Mouse (Mus musculus) left cerebral cortex, adult 18-20 months (tissue): ENCODE data around the gene Dhx9. TPM values are rescaled to one million over a fixed set of nuclear protein-coding genes. Genes with fewer than 3 reads are reported as not detected.
"Not testable (repeated sequence)": the region's sequence is repeated elsewhere in the genome, so short reads cannot be mapped to it uniquely, and the experiment has no call there.

Source experiments
- DNase-seq, 2 experiments: peaks; one replicate each; pipeline ENCODE4 v3.0.0; 2021 to 2022; ENCODE audit warnings: low spot score in 2 of 2, mixed read lengths in 1 of 2
- long read RNA-seq, 2 experiments: library from polyadenylated mRNA; stranded (forward); transcript quantifications; one replicate each; pipeline ENCODE4 v2.0.0; 2021
- total RNA-seq, 2 experiments: library from RNA; stranded (reverse); gene quantifications; 2 replicates each; pipeline ENCODE4 v1.2.3; 2021

Gene Dhx9
- 10 to 100 TPM; 96.1 to 99.8 TPM for total RNA-seq
- long read RNA-seq, experiment 1: 0 reads
- long read RNA-seq, experiment 2, partial matches to known transcripts: 0 of 2 reads
- long read RNA-seq, experiment 2, other reads (novel, unspliced or antisense): 2 of 2 reads

GRCm38 (mm10) chr1:153487500-153487879 is at the start of gene Dhx9:
Gene Dhx9 (minus strand): TSS chr1:153487660.
- peak; percentile 98 to 99 for DNase-seq

DNA sequence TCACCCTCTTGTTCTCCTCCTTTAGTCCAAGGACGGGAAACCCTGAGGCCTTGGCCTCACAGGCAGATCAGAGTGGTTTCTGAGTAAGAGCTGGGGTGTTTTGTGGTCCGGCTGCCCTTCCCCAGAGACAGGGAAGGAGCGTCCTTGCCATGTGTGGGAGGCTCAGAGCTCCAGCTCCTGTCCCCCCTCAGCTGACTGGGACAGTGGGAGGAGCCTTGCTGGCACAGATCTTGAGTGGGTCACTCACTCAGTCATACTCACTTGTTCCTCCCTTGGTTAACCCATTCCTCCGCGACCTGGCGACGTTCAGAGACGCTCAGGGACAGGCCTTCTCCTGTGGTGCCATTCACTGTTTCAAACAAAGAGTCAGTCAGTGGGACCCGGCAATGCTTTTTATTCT is 48.2 kb upstream of the Dhx9 start:
- DNase-seq: no peak

DNA sequence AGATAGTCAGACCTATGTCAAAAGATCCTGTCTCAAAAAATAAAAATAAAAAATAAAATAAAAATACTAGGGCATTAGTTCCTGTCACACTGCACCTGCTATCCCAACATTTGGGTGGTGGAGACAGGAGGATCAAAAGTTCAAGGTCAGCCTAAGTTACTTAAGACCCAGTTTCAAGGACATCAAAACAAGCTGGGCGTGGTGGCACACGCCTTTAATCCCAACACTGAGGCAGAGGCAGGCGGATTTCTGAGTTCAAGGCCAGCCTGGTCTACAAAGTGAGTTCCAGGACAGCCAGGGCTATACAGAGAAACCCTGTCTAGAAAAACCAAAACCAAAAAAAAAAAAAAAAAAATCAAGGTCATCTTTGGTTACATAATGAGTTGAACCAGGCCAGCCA is 45.4 kb upstream of the Dhx9 start:
- not testable (repeated sequence) for DNase-seq

GRCm38 (mm10) chr1:153532234-153532841 is 44.9 kb upstream of the Dhx9 start:
- DNase-seq: no peak

DNA sequence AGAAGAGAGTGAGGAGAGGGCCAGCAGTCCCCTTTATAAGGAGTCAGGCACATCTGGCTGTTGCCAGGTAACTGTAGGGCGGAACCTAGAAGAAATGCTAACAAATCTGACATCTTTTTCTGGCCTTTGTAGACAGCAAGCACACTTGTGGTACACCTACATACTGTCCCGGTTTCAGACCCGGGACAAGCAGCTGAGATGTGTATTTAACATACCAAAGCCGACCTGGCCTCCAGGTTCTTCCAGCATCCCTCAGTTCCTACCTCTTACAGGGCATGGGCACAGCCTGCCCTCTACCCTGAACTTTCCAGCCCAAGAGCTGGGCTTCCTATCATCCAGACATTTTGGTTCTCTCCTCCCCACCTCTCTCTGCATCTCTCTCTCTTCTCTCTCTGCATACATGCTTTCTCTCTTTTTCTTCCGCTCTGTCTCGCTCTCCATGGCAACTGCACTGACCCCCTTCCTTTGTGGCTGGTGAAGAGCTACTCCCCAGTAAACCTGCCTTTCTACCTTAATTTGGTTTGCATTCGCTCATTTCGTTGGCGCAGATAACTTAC is 44.3 kb upstream of the Dhx9 start:
- no peak for DNase-seq

DNA sequence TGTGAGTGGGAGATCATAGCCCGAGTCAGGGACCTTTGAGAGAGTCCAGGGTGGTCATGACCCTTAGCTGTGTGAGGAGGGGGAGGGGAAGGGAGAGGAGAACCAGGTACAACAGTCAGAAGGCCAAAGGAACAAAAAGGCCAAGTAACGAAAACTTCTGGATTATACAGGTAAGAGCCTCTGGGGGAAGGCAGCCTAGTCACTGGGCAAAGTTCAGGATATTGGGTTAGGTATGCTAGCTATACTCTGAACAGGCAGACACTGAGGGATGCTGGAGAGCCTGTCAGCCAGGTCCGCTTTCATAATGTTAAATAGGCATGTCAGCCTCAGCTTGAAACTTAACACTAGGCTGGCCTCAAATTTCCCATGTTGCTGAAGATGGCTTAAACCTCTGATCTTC is 34.7 kb upstream of the Dhx9 start:
- DNase-seq: no peak

- DNase-seq: no peak
These were observed 27.9 kb upstream of the Dhx9 start for GRCm38 (mm10) chr1:153515368-153515767.

- DNase-seq: no peak
These were observed 23.0 kb upstream of the Dhx9 start for GRCm38 (mm10) chr1:153510330-153511009.

DNA sequence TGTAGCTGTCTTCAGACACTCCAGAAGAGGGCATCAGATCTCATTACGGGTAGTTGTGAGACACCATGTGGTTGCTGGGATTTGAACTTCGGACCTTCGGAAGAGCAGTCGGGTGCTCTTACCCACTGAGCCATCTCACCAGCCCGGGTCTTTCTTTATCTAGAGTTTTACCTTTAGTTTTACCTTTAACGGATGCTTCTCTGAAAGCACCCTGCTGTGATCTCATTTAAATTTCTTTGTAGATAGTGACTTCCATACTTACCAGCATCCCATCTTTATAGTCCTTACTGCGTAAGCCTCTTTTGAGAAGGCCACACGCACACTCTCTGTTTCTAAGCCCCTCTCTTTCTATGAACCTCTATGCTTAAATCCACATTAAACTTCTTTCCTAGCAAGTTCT is 22.1 kb upstream of the Dhx9 start:
- not testable (repeated sequence) for DNase-seq

- DNase-seq: no peak
These were observed 21.6 kb upstream of the Dhx9 start for GRCm38 (mm10) chr1:153509012-153509411.

DNA sequence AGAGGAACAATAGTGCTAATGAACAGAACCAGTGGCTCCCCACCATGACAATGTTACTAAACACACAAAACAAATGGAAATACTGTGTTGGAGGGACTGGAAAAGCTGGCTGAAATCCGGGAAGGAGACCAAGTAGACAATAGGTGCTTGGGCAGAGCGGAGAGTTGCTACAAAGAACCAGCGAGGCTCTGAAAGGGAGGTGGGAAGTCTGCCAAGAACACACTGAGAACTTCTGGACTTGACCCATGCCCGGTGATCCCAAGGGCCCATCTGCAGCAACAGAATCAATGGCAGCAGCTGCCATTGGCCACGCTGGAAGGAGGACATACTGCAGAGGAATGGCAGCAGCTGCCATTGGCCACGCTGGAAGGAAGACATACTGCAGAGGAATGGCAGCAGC is 18.8 kb upstream of the Dhx9 start:
- DNase-seq: peak; percentile 20 to 23

- DNase-seq: no peak
These were observed 14.3 kb upstream of the Dhx9 start for GRCm38 (mm10) chr1:153501644-153502321.

GRCm38 (mm10) chr1:153500030-153500429 is 12.6 kb upstream of the Dhx9 start:
- DNase-seq: no peak

- no peak for DNase-seq
These were observed 8.6 kb upstream of the Dhx9 start for GRCm38 (mm10) chr1:153496030-153496429.

DNA sequence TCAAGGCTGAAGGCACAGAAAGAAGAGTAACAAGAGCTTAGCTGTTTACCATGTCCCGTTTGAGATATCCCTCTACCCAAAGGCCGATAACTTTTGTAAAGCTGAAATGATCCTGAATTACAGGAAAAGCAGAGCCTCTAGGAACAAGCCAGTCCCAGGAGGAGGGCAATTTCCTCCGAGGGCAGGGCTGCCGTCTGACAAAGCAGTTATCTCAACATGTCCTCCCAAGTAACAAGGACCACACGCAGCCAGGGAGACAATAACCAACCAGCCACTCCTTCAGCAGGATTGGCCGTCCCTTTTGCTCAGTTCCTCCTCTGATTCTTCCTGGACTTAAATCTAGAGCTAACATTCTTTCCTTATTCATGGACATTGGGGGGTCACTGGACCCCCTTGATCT is 6.5 kb upstream of the Dhx9 start:
- no peak for DNase-seq

- no peak for DNase-seq
These were observed 5.9 kb upstream of the Dhx9 start for GRCm38 (mm10) chr1:153493338-153493737.

DNA sequence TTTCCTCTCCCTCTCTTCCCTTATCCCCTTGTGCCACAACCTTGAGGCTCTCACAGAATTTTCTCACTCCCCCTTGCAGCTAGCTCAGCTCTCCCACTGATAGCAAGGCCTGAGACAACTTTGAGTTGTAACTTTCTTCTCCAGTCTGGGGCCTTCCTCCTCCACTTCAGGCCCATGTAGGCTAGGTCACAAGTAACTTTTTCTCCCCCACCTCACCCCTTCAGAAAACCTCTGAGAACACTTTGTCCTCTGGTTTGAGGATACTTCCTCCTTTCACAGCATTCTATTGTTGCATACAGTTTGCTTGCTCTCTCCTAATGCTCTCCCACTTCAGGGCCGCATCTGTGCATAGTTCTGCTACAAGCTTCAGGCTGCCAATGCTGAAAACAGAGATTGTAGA is 4.4 kb upstream of the Dhx9 start:
- no peak for DNase-seq

- DNase-seq: no peak
These were observed 3.9 kb upstream of the Dhx9 start for GRCm38 (mm10) chr1:153491345-153491744.

DNA sequence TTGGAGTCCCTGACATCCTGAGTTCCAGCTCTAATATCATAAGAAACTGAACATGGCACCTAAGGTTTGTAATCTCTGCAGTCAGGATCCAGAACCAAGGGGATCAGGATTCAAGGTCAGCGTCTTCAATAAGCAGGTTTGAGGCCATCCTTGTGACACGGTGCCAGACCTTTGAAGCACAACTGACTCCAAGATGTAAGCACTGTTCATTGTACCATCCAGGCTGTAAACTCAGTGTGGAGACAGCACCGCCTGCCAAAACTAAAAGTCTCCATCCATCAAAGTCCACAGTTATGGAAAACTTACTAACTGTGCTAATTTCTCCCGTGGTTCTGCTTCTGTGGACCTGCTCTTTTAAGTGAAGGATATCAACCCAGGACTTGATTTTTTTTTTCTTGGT is 2.5 kb upstream of the Dhx9 start:
- no peak for DNase-seq

GRCm38 (mm10) chr1:153489540-153489939 is 2.1 kb upstream of the Dhx9 start:
- DNase-seq: no peak

GRCm38 (mm10) chr1:153489132-153489531 is 1.7 kb upstream of the Dhx9 start:
- DNase-seq: no peak
